Mouse (Mus musculus) ES-E14 (cell line): ENCODE data around the gene Pbx3. TPM values are rescaled to one million over a fixed set of nuclear protein-coding genes. Genes with fewer than 3 reads are reported as not detected.

Experiments
- DNase-seq: peaks from one replicate; pipeline ENCODE4 v3.0.0-alpha.2; 2013; ENCODE audit warnings: low read depth, low spot score
- H3K27ac ChIP-seq: 2 replicates; pipeline ENCODE4 v1.5.1; 2012; ENCODE audit warnings: low read depth, mild to moderate bottlenecking, low read length, moderate library complexity, mixed read lengths; ENCODE audit not compliant: poor library complexity, insufficient read depth, severe bottlenecking
- H3K36me3 ChIP-seq: 2 replicates; pipeline ENCODE4 v1.6.1; 2012; ENCODE audit warnings: mild to moderate bottlenecking, low read length, moderate library complexity, mixed read lengths; ENCODE audit not compliant: control insufficient read depth, poor library complexity, insufficient read depth, severe bottlenecking
- H3K4me1 ChIP-seq, 2 experiments: fragments of 150-350 bp in 1 of 2; sonication (generic) in 1 of 2; 2 replicates each; pipeline ENCODE4 v1.6.1; 2012; ENCODE audit warnings: low read length in 2 of 2, mild to moderate bottlenecking in 1 of 2, mixed read lengths in 1 of 2; ENCODE audit not compliant: control insufficient read depth in 2 of 2, insufficient read depth in 2 of 2, poor library complexity in 1 of 2
- H3K4me3 ChIP-seq, 2 experiments: fragments of 150-350 bp in 1 of 2; sonication (generic) in 1 of 2; 2 replicates each; pipeline ENCODE4 v1.5.1; 2012; ENCODE audit warnings: low read length in 2 of 2, low read depth in 1 of 2, mild to moderate bottlenecking in 1 of 2, mixed read lengths in 1 of 2; ENCODE audit not compliant: insufficient read depth in 1 of 2, poor library complexity in 1 of 2, severe bottlenecking in 1 of 2
- H3K9ac ChIP-seq: 2 replicates; pipeline ENCODE4 v1.6.1; 2012; ENCODE audit warnings: low read depth, mild to moderate bottlenecking, low read length, mixed read lengths; ENCODE audit not compliant: poor library complexity, insufficient read depth, severe bottlenecking
- H3K9me3 ChIP-seq: fragments of 150-350 bp; sonication (generic); 2 replicates; pipeline ENCODE4 v1.6.1; 2012; ENCODE audit warnings: low read depth, mild to moderate bottlenecking, low read length; ENCODE audit not compliant: control insufficient read depth, insufficient read depth
- CHD2 ChIP-seq: IDR thresholded peaks from 2 replicates; pipeline ENCODE4 v1.6.1; 2014; ENCODE audit warnings: mild to moderate bottlenecking, low read depth, low read length, inconsistent platforms
- HCFC1 ChIP-seq: IDR thresholded peaks from 2 replicates; pipeline ENCODE4 v1.6.1; 2012; ENCODE audit warnings: low read length, inconsistent platforms, borderline replicate concordance; ENCODE audit not compliant: insufficient read depth
- MAFK ChIP-seq: IDR thresholded peaks from 2 replicates; pipeline ENCODE4 v1.6.1; 2014; ENCODE audit warnings: mild to moderate bottlenecking, low read depth, low read length, inconsistent platforms; ENCODE audit not compliant: insufficient read depth
- ZC3H11A ChIP-seq: IDR thresholded peaks from 2 replicates; pipeline ENCODE4 v1.6.1; 2012; ENCODE audit warnings: low read depth, mild to moderate bottlenecking, inconsistent platforms, low read length, borderline replicate concordance
- ZNF384 ChIP-seq: IDR thresholded peaks from 2 replicates; pipeline ENCODE4 v1.6.1; 2012; ENCODE audit warnings: low read depth, low read length, inconsistent platforms
- in situ Hi-C, 2 experiments: fragments of 600-800 bp; cut with MboI; formaldehyde crosslinking; loops; one replicate each; pipeline ENCODE4 v1.15.1; 2025; ENCODE audit warnings: low sequenced_read_pairs in 2 of 2, inconsistent platforms in 1 of 2; ENCODE audit not compliant: unreplicated experiment in 2 of 2
- total RNA-seq: library from RNA; depleted of rRNA; stranded (reverse); fragments of 300-350 nt; gene quantifications from 2 replicates; pipeline ENCODE4 v1.2.3, GENCODE M21; 2012

The Pbx3 gene
- total RNA-seq, 1 experiment: 6.6 TPM

- in situ Hi-C loops: no loop called here
- Histone ChIP-seq H3K4me3 (no peak overlapping the region), H3K9me3 (no peaks in the 10 kb centered on the region), H3K4me1 (no peaks in the 10 kb centered on the region), H3K27ac (no peak overlapping the region), H3K9ac (no peak overlapping the region), H3K36me3 (no peaks in the 10 kb centered on the region)
- DNase-seq: no peak
- TF ChIP-seq MAFK (0 out of 2 replicates have a peak, but pooled peaks have one; percentile 52), HCFC1 (no peak), ZC3H11A (no peak), ZNF384 (no peak)
Measured at GRCm38 (mm10) chr2:34352006-34352405, 20.9 kb downstream of the Pbx3 start.

- no peak for TF ChIP-seq ZC3H11A
- no peak for TF ChIP-seq CHD2
- TF ChIP-seq MAFK: no peak
- TF ChIP-seq HCFC1: no peak
- no peak for TF ChIP-seq ZNF384
- DNase-seq: no peak
- in situ Hi-C loops: no loop called here
- Histone ChIP-seq H3K9me3 (no peaks in the 10 kb centered on the region), H3K36me3 (no peaks in the 10 kb centered on the region), H3K9ac (no peak overlapping the region), H3K4me3 (no peak overlapping the region), H3K4me1 (no peaks in the 10 kb centered on the region), H3K27ac (no peak overlapping the region)
Measured at GRCm38 (mm10) chr2:34347096-34347495, 25.8 kb downstream of the Pbx3 start.

GRCm38 (mm10) chr2:34298664-34299063, 74.3 kb downstream of the Pbx3 start:
- H3K9me3 ChIP-seq: no peaks in the 10 kb centered on the region
- H3K36me3 ChIP-seq: no peaks in the 10 kb centered on the region
- TF ChIP-seq MAFK (no peak), HCFC1 (no peak), CHD2 (no peak), ZC3H11A (no peak), ZNF384 (no peak)
- DNase-seq: no peak
- H3K9ac ChIP-seq: no peak overlapping the region
- H3K4me3 ChIP-seq: no peak overlapping the region
- H3K4me1 ChIP-seq: no peaks in the 10 kb centered on the region
- no peak overlapping the region for H3K27ac ChIP-seq
- in situ Hi-C loops: no loop called here

GRCm38 (mm10) chr2:34298202-34298601, 74.7 kb downstream of the Pbx3 start:
- TF ChIP-seq MAFK: peak; percentile 87
- no peak for TF ChIP-seq CHD2

GRCm38 (mm10) chr2:34289726-34290125, 83.2 kb downstream of the Pbx3 start:
- Histone ChIP-seq H3K4me1 (no peaks in the 10 kb centered on the region), H3K4me3 (no peak overlapping the region), H3K27ac (no peak overlapping the region), H3K9me3 (no peaks in the 10 kb centered on the region), H3K36me3 (no peaks in the 10 kb centered on the region), H3K9ac (no peak overlapping the region)
- in situ Hi-C loops: no loop called here
- no peak for TF ChIP-seq CHD2
- TF ChIP-seq MAFK: no peak
- TF ChIP-seq ZC3H11A: no peak
- TF ChIP-seq HCFC1: no peak
- no peak for TF ChIP-seq ZNF384
- DNase-seq: no peak

More at GRCm38 (mm10) chr2:34298202-34298601, 74.7 kb downstream of the Pbx3 start:
- no peaks in the 10 kb centered on the region for H3K9me3 ChIP-seq
- H3K27ac ChIP-seq: no peak overlapping the region
- H3K36me3 ChIP-seq: no peaks in the 10 kb centered on the region
- no peaks in the 10 kb centered on the region for H3K4me1 ChIP-seq
- no peak overlapping the region for H3K4me3 ChIP-seq
- in situ Hi-C loops: no loop called here
- DNase-seq: no peak
- H3K9ac ChIP-seq: no peak overlapping the region
